Mouse (Mus musculus): ENCODE measurements around the gene Prss3. TPM values are rescaled to one million over a fixed set of nuclear protein-coding genes. Genes with fewer than 3 reads are reported as not detected.
A peak's percentile ranks its signal among the peaks of the same experiment; 100 is the strongest.
"Not testable (repeated sequence)": the region's sequence is repeated elsewhere in the genome, so short reads cannot be mapped to it uniquely, and the experiment has no call there.

The Prss3 gene
- polyA plus RNA-seq (2015; fragmentation: Nextera tagmentation; extraction: Ambion mirVana) = not detected in 2 replicates

DNA sequence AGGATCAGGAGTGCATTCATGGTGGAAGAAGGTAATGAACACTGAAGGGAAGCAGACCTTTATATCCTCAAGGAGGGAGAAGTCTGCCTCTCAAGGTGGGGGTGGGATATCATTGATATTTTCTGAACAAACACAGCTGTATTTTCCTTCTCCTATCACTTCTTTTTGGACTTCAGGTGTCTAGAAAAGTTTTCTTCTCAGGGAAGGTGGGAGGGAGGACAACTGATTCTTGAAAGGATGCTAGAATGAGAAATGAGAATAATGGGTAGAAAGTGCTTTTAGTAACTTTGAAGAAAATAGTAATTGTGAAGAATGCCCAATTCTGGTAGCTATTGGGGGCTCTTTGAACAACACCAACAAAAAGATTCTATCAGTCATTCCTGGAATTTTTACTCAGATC, at the start of gene Prss3:
Gene Prss3 (minus strand): TSS at position 101 of the 400 bp plus-strand sequence.
- DNase-seq (ENCODE audit: low spot score) = not testable (repeated sequence)

DNA sequence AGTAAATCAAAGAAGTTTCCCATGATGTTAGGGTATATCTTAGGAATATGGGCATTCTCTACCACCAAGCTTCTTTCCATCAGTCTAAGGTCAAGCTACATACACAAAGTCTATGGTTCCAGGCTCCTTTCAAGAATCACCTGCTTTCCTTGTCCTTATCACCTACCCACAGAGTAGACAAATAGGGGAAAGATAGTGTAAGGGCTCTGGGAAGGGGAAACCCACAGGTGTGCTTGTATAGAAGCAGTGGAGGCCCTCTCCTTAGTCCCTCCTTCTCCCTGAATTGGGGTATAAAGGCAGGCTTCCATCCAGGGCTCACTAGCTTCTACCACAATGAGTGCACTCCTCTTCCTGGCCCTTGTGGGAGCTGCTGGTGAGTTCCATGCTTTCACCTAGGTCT, 14.6 kb upstream of the Prss3 start, which contains the start of gene Gm5771:
Gene Gm5771 (plus strand): TSS at position 301 of the 400 bp plus-strand sequence.
- DNase-seq (ENCODE audit: low spot score) = not testable (repeated sequence)

- DNase-seq (ENCODE audit: low spot score) = not testable (repeated sequence)
Observed at GRCm38 (mm10) chr6:41391640-41392039, 14.2 kb upstream of the Prss3 start.

DNA sequence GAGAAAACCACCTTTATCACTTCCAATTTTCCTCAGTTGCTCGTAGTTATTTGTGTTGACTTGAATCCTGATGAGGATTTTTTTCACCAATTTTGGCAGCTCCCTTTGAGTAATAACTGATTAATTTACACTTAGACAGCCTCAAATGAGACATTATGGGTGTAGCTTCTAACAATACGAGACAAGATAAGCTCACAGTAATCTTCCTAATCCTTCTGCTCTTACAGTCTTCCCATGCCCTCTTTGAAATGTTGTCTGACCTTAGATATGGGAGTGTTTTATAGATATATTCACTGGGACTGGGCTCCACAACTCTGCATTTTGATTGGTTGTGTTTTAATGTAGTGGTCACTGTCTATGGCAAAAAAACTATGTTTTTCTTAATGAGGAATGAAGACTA, 9.3 kb upstream of the Prss3 start:
- DNase-seq (ENCODE audit: low spot score) = no peak

DNA sequence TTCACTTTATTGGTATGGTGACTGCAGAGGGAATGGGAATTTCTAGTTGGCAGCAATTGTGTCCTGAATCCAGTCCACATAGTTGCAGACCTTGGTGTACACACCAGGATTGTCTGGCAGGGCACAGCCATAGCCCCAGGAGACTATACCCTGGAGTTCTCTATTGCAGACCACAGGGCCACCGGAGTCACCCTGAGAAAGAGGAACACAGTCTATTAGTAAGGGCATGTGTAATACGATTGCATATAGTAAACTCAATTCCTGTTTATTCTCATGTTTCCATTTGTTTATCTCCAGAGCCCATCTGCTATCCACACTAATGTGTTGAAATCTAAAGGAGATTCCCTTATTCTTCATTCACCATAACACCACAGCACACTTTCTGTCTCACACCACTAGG, 3.7 kb downstream of the Prss3 start:
- not testable (repeated sequence) for DNase-seq (ENCODE audit: low spot score)

DNA sequence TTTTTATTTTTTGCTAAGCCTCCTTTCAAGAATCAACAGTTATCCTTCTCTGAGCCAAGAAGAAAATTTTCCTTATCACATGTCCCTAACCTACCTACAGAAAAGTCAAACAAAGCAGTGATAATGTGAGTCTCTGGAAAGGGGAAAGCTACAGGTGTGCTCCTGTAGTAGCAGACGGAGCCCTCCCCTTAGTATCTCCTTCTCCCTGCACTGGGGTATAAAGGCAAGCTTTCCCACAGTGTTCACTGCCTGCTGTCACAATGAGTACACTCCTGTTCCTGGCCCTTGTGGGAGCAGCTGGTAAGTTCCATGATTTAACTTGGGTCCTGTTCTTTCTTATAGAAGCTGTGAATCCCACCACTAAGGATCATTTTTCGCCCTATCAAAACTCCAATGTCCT, 23.5 kb downstream of the Prss3 start, which contains the start of gene Try10:
Gene Try10 (plus strand): TSS at position 174 of the 400 bp plus-strand sequence.
- DNase-seq (ENCODE audit: low spot score) = peak; percentile 1

Other genes starting within 250 kb of the Prss3 start
- 0.37 and 0.61 TPM in 2 replicates for gene Try4, start 75.4 kb downstream of the Prss3 start, polyA plus RNA-seq (2015; fragmentation: Nextera tagmentation; extraction: Ambion mirVana)
- 0.61 and 1.0 TPM in 2 replicates for gene Try5, start 60.8 kb downstream of the Prss3 start, polyA plus RNA-seq (2015; fragmentation: Nextera tagmentation; extraction: Ambion mirVana)
- not detected in 2 replicates for gene Try10, start 23.6 kb downstream of the Prss3 start, polyA plus RNA-seq (2015; fragmentation: Nextera tagmentation; extraction: Ambion mirVana)
- 0.98 and 1.6 TPM in 2 replicates for gene Gm5771, start 14.7 kb upstream of the Prss3 start, polyA plus RNA-seq (2015; fragmentation: Nextera tagmentation; extraction: Ambion mirVana)
- gene Gm10334, start 68.5 kb upstream of the Prss3 start, polyA plus RNA-seq (2015; fragmentation: Nextera tagmentation; extraction: Ambion mirVana) = not detected in 2 replicates
- 0.71 and 1.2 TPM in 2 replicates for gene Prss1, start 81.3 kb upstream of the Prss3 start, polyA plus RNA-seq (2015; fragmentation: Nextera tagmentation; extraction: Ambion mirVana)
- gene Prss2, start 144.1 kb upstream of the Prss3 start, polyA plus RNA-seq (2015; fragmentation: Nextera tagmentation; extraction: Ambion mirVana) = 3.6 and 4.7 TPM in 2 replicates
- 81.3 and 84.2 TPM in 2 replicates for gene Ephb6, start 227.8 kb upstream of the Prss3 start, polyA plus RNA-seq (2015; fragmentation: Nextera tagmentation; extraction: Ambion mirVana)